ENCODE assay signal across 1 mouse cellular context in genomic region chr15:54070005-54070634, GRCm38 (mm10).
TF ChIP-seq lines count a peak whose summit lies in the region.

No protein-coding gene starts in this region.

TF ChIP-seq in CH12.LX, 34 proteins besides CTCF, POLR2A, EP300 and RAD21 (continued from another document):
- TF ChIP-seq MAX (IDR thresholded peaks at IDR 0.05; ENCODE audit: low read length) (no peak), BHLHE40 (IDR thresholded peaks at IDR 0.05; ENCODE audit: low read depth, low read length) (0 out of 2 replicates have a peak, but pooled peaks have one; percentile 9), ETS1 (conservative IDR thresholded peaks at IDR 0.05; ENCODE audit: low read depth, low read length) (no peak), MYC (IDR thresholded peaks at IDR 0.05; ENCODE audit: low read depth, low read length) (no peak), PAX5 (IDR thresholded peaks at IDR 0.05; ENCODE audit: low read length) (no peak), HCFC1 (IDR thresholded peaks at IDR 0.05; ENCODE audit: low read depth, low read length) (no peak), CHD2 (IDR thresholded peaks at IDR 0.05; ENCODE audit: low read length) (no peak), MAZ (IDR thresholded peaks at IDR 0.05; ENCODE audit: low read depth, low read length) (0 out of 2 replicates have a peak, but pooled peaks have one; percentile 29), ZC3H11A (IDR thresholded peaks at IDR 0.05; ENCODE audit: low read depth, low read length) (peak; percentile 95), MEF2A (IDR thresholded peaks at IDR 0.05; ENCODE audit: borderline replicate concordance, low read depth, low read length) (0 out of 2 replicates have a peak, but pooled peaks have one; percentile 23), JUN (IDR thresholded peaks at IDR 0.05; ENCODE audit: insufficient read depth, low read depth, low read length) (no peak)
